Mouse (Mus musculus) embryonic fibroblast, embryonic 13.5 days (primary cell): ENCODE measurements around the gene AY761185.

Experiments used
- CTCF ChIP-seq: IDR thresholded peaks from 2 replicates; pipeline ENCODE4 v1.5.1; 2011; ENCODE audit warnings: mild to moderate bottlenecking, control low read depth, low read length, moderate library complexity, borderline replicate concordance; ENCODE audit not compliant: insufficient read depth
- POLR2A ChIP-seq: IDR thresholded peaks from 2 replicates; pipeline ENCODE4 v1.6.1; 2011; ENCODE audit warnings: low read depth, mild to moderate bottlenecking, control low read depth, low read length, moderate library complexity

GRCm38 (mm10) chr8:20979846-20980245, 35.3 kb upstream of the AY761185 start:
- TF ChIP-seq POLR2A (no peak), CTCF (no peak)
